Mouse (Mus musculus) erythroblast, embryonic 14.5 days (primary cell): ENCODE data around the gene Nab1. TPM values are rescaled to one million over a fixed set of nuclear protein-coding genes. Genes with fewer than 3 reads are reported as not detected.

ENCODE experiments used
- H3K27me3 ChIP-seq: 2 replicates; pipeline ENCODE4 v1.6.1; 2012; ENCODE audit warnings: inconsistent platforms; ENCODE audit not compliant: control insufficient read depth
- H3K36me3 ChIP-seq: 2 replicates; pipeline ENCODE4 v1.6.1; 2012; ENCODE audit warnings: mild to moderate bottlenecking, inconsistent platforms; ENCODE audit not compliant: control insufficient read depth
- H3K4me1 ChIP-seq: 2 replicates; pipeline ENCODE4 v1.6.1; 2012; ENCODE audit warnings: inconsistent platforms; ENCODE audit not compliant: control insufficient read depth
- H3K4me3 ChIP-seq: replicated peaks from 2 replicates; pipeline ENCODE3; 2012; ENCODE audit warnings: moderate library complexity, mild to moderate bottlenecking, inconsistent platforms
- H3K9me3 ChIP-seq: 2 replicates; pipeline ENCODE4 v1.6.1; 2012; ENCODE audit warnings: low read length, inconsistent platforms, mixed read lengths; ENCODE audit not compliant: control insufficient read depth
- GATA1 ChIP-seq: IDR thresholded peaks from 2 replicates; pipeline ENCODE4 v1.6.1; 2012; ENCODE audit warnings: low read length, inconsistent platforms, mixed read lengths
- TAL1 ChIP-seq: IDR thresholded peaks from 3 replicates; pipeline ENCODE4 v1.6.1; 2012; ENCODE audit warnings: low read length, inconsistent platforms, mixed read lengths
- polyA plus RNA-seq: library from polyadenylated mRNA; stranded (reverse); fragments of >175 nt; gene quantifications from 2 replicates; pipeline ENCODE4 v1.2.3, GENCODE M21; 2012

The Nab1 gene
- polyA plus RNA-seq, 1 experiment: 0.38 TPM

- no peaks in the 10 kb centered on the region for H3K9me3 ChIP-seq
- no peak overlapping the region for H3K4me3 ChIP-seq
- H3K27me3 ChIP-seq: no peaks in the 10 kb centered on the region
- H3K4me1 ChIP-seq: no peaks in the 10 kb centered on the region
- H3K36me3 ChIP-seq: no peaks in the 10 kb centered on the region
- TF ChIP-seq TAL1 (no peak), GATA1 (no peak)
Observed at GRCm38 (mm10) chr1:52520131-52520530, 19.7 kb upstream of the Nab1 start.

- no peaks in the 10 kb centered on the region for H3K27me3 ChIP-seq
- no peaks in the 10 kb centered on the region for H3K4me1 ChIP-seq
- H3K4me3 ChIP-seq: no peak overlapping the region
- H3K9me3 ChIP-seq: no peaks in the 10 kb centered on the region
- H3K36me3 ChIP-seq: no peaks in the 10 kb centered on the region
- TF ChIP-seq GATA1 (no peak), TAL1 (no peak)
Observed at GRCm38 (mm10) chr1:52515249-52515648, 14.8 kb upstream of the Nab1 start.

DNA sequence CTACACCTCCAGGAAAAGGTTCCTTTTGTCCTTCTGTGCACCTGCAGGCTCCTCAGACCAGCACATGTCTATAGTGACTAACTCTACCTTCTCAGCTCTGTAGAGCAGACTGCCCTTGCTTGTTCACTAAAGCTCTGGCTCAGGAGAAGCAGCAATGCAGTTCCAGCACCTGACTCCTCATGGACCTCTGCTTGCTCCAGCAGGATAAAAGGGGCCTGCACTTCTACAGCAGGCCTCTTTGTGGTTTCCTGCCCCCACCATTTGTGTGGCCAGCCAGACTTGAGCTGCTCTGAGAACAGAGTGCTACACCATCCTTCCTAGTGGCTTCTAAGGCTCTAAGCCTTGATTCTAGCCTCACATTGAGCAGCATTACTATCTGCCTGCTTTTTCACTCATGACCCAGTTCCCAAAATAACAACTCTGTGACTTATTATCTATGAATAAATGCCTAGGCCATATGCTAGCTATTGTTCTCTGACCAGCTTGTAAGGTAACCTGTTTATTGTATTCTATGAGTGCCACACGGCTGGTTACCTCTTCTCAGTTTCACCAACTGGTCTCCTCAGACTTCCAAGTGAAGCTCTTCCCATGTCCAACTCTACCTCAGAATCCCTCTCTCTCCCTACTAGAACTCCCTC, 11.4 kb upstream of the Nab1 start:
- H3K27me3 ChIP-seq: no peaks in the 10 kb centered on the region
- TF ChIP-seq TAL1: no peak
- no peak for TF ChIP-seq GATA1
- H3K4me3 ChIP-seq: no peak overlapping the region
- H3K9me3 ChIP-seq: no peaks in the 10 kb centered on the region
- H3K4me1 ChIP-seq: no peaks in the 10 kb centered on the region
- H3K36me3 ChIP-seq: no peaks in the 10 kb centered on the region

- H3K27me3 ChIP-seq: peaks cover 7% of the 10 kb centered on the region
- no peaks in the 10 kb centered on the region for H3K36me3 ChIP-seq
- H3K4me1 ChIP-seq: no peaks in the 10 kb centered on the region
- H3K9me3 ChIP-seq: no peaks in the 10 kb centered on the region
- TF ChIP-seq TAL1 (no peak), GATA1 (no peak)
- no peak overlapping the region for H3K4me3 ChIP-seq
Observed at GRCm38 (mm10) chr1:52506211-52506610, 5.7 kb upstream of the Nab1 start.

- Histone ChIP-seq H3K27me3 (peaks cover 28% of the 10 kb centered on the region), H3K9me3 (no peaks in the 10 kb centered on the region), H3K4me3 (no peak overlapping the region), H3K36me3 (no peaks in the 10 kb centered on the region), H3K4me1 (peaks cover 14% of the 10 kb centered on the region)
- TF ChIP-seq TAL1: no peak
- TF ChIP-seq GATA1: no peak
Observed at GRCm38 (mm10) chr1:52502296-52502695, 1.8 kb upstream of the Nab1 start.

DNA sequence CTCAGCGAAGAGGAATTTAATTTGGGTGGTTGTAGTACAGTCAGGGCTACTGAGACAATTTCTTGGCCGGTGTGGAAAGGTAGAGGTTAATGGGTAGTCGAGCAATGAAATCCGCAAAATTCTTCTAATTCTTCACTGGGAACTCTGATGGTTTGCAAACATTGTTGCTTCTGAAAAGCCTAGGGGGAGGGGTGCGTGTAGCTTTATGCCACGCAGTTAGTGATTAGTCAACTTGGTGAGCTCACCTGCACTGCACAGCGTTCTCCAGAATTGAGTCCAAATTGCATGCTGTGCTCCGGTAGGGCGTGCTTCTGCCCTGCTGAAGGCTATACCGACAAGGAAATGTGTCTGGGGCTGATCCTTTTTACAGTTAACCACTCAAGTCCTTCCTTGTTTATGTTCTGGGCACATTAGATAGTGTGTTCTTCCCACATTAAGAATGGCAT, 1.2 kb upstream of the Nab1 start:
- H3K4me3 ChIP-seq: no peak overlapping the region
- H3K4me1 ChIP-seq: peaks cover 14% of the 10 kb centered on the region
- no peaks in the 10 kb centered on the region for H3K9me3 ChIP-seq
- H3K27me3 ChIP-seq: peaks cover 28% of the 10 kb centered on the region
- no peaks in the 10 kb centered on the region for H3K36me3 ChIP-seq
- no peak for TF ChIP-seq GATA1

- Histone ChIP-seq H3K27me3 (peaks cover 28% of the 10 kb centered on the region), H3K36me3 (no peaks in the 10 kb centered on the region), H3K4me3 (no peak overlapping the region), H3K9me3 (no peaks in the 10 kb centered on the region), H3K4me1 (peaks cover 14% of the 10 kb centered on the region)
- TF ChIP-seq GATA1: no peak
- no peak for TF ChIP-seq TAL1
Observed at GRCm38 (mm10) chr1:52501090-52501489, 611 bp upstream of the Nab1 start.

DNA sequence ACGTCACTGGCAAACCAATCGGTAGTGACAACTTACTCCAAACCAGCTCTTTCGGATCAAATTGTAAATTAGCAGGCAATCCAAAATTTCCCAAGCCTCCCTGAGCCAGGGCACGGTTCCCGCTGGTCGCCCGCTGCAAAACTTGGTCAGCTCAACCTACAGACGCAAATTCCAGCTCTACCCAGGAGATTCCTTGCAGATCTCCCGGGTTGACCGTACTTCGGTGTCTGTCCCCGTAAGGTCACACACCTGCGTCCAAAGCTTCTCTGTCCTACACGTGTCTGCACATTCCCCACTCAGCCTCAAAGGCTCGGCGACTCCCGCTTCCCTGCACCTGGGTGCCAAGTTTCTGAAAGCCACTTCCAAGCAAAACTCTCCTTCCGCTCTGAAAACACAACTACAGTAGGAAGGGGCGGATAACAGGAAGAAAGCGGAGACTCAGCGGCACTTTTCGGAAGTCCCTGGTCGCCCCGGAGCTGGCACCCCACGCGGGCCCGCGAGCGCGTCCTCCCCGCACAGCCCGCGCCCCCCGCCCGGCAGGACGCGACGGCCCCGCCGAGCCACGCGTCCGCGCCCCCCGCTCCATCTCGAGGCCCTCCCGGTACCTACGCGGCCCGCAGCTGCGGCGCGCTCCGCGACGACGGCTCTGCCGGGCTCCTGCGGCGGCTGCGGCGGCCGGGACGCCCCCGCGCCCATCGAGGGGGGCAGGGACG, 722 bp downstream of the Nab1 start:
- peaks cover 14% of the 10 kb centered on the region for H3K4me1 ChIP-seq
- H3K9me3 ChIP-seq: no peaks in the 10 kb centered on the region
- TF ChIP-seq GATA1: no peak
- no peak for TF ChIP-seq TAL1
- H3K27me3 ChIP-seq: peaks cover 28% of the 10 kb centered on the region
- H3K36me3 ChIP-seq: no peaks in the 10 kb centered on the region
- H3K4me3 ChIP-seq: peak overlapping the region; percentile 72

DNA sequence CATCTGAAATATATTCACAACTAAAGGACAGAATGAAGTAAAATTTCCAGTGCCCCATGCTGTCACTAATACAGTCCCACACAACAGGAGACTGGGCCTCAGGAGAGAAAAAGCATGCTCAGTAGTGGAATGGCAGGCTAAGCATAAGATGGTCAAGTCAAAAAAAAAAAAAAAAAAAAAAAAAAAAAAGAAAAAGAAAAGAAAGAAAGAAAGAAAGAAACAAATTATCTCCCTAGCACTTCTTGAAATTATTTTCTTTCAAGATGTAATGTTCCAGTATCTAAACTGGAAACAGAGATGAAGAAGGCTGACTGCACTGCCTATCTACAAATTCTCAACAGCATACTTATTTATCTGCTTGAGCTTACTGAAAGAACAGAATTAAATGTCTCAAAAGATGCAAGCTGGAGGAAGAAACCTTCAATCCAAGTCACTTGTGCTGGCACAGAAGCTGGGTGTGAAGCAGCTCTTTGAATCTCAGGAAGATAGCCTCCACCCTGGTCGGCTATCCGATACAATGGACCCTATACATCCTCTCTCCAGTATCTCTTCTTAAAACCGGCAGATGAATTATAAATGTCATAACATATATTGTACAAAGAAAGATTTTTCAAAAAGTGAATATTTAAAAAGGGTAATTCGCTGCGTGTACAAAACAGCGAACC, 1.6 kb downstream of the Nab1 start:
- Histone ChIP-seq H3K4me3 (peak overlapping the region; percentile 72), H3K36me3 (no peaks in the 10 kb centered on the region), H3K9me3 (no peaks in the 10 kb centered on the region), H3K27me3 (peaks cover 28% of the 10 kb centered on the region), H3K4me1 (peaks cover 14% of the 10 kb centered on the region)
- TF ChIP-seq TAL1 (no peak), GATA1 (no peak)
